Mouse (Mus musculus) lung, embryonic 16.5 days (tissue): ENCODE data around the gene Tead1. TPM values are rescaled to one million over a fixed set of nuclear protein-coding genes. Genes with fewer than 3 reads are reported as not detected.
"Not testable (repeated sequence)": the region's sequence is repeated elsewhere in the genome, so short reads cannot be mapped to it uniquely, and the experiment has no call there.

Source experiments
- ATAC-seq: fragments of 200-750 bp; cut with Nextera tagmentation; 2 replicates; pipeline ENCODE4 v1.8.0; 2017; ENCODE audit warnings: low read depth, mild to moderate bottlenecking, moderate library complexity
- H3K27ac ChIP-seq: fragments of 300-500 bp; sonication (generic); 2 replicates; pipeline ENCODE4 v1.5.1; 2014; ENCODE audit warnings: mild to moderate bottlenecking, control low read depth, low read length
- H3K27me3 ChIP-seq: fragments of 300-500 bp; sonication (generic); 2 replicates; pipeline ENCODE4 v1.6.1; 2014; ENCODE audit warnings: low read depth, low read length, mixed read lengths; ENCODE audit not compliant: control insufficient read depth, insufficient read depth
- H3K36me3 ChIP-seq: fragments of 300-500 bp; sonication (generic); 2 replicates; pipeline ENCODE4 v1.6.1; 2014; ENCODE audit warnings: low read length; ENCODE audit not compliant: control insufficient read depth, insufficient read depth
- H3K4me1 ChIP-seq: fragments of 300-500 bp; sonication (generic); replicated peaks from 2 replicates; pipeline ENCODE4 v1.6.1; 2014; ENCODE audit warnings: low read length, mixed read lengths; ENCODE audit not compliant: control insufficient read depth, insufficient read depth
- H3K4me2 ChIP-seq: fragments of 300-500 bp; sonication (generic); 2 replicates; pipeline ENCODE4 v1.6.1; 2014; ENCODE audit warnings: low read depth, low read length, control low read depth
- H3K4me3 ChIP-seq: fragments of 300-500 bp; sonication (generic); 2 replicates; pipeline ENCODE4 v1.5.1; 2014; ENCODE audit warnings: mild to moderate bottlenecking, low read length, control low read depth
- H3K9ac ChIP-seq: fragments of 300-500 bp; sonication (generic); 2 replicates; pipeline ENCODE4 v1.6.1; 2014; ENCODE audit warnings: low read length, control low read depth
- H3K9me3 ChIP-seq: fragments of 300-500 bp; sonication (generic); 2 replicates; pipeline ENCODE4 v1.6.1; 2016; ENCODE audit warnings: low read length; ENCODE audit not compliant: control insufficient read depth
- WGBS: fragments of 180-500 bp; shearing (Covaris S2); extraction: QIAGEN DNeasy Blood & Tissue Kit; methylation state at CpG from one replicate; pipeline ENCODE4 v1.1.7; 2014; 5-methylcytosine and 5-hydroxymethylcytosine counted together
- polyA plus RNA-seq: library from polyadenylated mRNA; unstranded; fragments of >200 nt; fragmentation: Nextera tagmentation; extraction: Ambion mirVana; gene quantifications from 2 replicates; pipeline ENCODE4 v1.2.1, GENCODE M21; 2015

Tead1 gene
- polyA plus RNA-seq, 1 experiment from 2014 or later, result 20.1 TPM

DNA sequence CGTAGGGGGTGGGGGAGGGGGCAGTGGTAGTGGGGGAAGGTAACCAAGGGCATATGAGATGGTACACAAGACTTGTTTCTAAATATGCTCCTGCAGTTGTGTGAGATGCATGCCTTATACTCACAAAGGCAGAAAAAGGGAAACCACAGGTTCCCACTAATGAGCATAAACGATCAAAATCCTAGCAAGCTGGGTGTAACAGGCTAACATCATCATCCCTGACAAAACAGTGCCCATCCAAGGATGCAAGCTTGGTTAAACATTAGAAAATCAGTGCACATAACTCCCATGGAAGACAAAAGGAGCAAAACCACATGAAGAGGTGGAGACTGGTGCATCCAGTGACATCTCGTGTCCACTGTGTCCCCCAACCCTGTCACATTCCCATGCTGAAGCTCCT, 233.9 kb downstream of the Tead1 start:
- no peak overlapping the region for H3K9ac ChIP-seq
- 77% methylated on average over 3 of the region's 3 CpGs for WGBS
- H3K27ac ChIP-seq, result no peak overlapping the region
- no peaks in the 10 kb centered on the region for H3K27me3 ChIP-seq
- no peaks in the 10 kb centered on the region for H3K9me3 ChIP-seq
- H3K36me3 ChIP-seq, result no peaks in the 10 kb centered on the region
- no peak for ATAC-seq
- H3K4me3 ChIP-seq, result no peak overlapping the region
- no peak overlapping the region for H3K4me2 ChIP-seq
- H3K4me1 ChIP-seq, result peaks cover 4% of the 10 kb centered on the region; the same call in 1 of the 2 replicates

DNA sequence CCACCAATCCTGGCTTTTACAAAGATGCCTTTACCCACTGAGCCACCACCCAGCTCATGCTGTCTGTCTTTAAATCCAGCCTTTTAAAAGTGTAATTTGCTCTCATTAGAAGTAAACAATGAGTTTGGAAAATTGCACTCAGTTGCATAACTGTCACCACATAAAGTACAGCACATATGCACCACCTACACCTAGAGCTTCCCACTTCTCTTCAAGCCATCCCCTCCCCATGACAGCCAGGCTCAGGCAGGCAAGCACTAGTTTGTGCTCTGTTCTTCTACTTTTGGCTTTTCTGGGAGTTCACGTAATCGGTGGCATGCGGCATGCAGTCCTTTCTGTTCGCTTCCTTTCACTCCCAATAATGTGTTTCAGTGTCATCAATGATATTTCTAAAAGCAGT, 236.5 kb downstream of the Tead1 start:
- Histone ChIP-seq H3K36me3 (no peaks in the 10 kb centered on the region), H3K27me3 (no peaks in the 10 kb centered on the region), H3K9me3 (no peaks in the 10 kb centered on the region), H3K4me1 (peaks cover 10% of the 10 kb centered on the region; the same call in 1 of the 2 replicates), H3K4me3 (no peak overlapping the region), H3K9ac (no peak overlapping the region), H3K27ac (no peak overlapping the region), H3K4me2 (no peak overlapping the region)
- no peak for ATAC-seq
- WGBS, result 88% methylated on average over 4 of the region's 4 CpGs

DNA sequence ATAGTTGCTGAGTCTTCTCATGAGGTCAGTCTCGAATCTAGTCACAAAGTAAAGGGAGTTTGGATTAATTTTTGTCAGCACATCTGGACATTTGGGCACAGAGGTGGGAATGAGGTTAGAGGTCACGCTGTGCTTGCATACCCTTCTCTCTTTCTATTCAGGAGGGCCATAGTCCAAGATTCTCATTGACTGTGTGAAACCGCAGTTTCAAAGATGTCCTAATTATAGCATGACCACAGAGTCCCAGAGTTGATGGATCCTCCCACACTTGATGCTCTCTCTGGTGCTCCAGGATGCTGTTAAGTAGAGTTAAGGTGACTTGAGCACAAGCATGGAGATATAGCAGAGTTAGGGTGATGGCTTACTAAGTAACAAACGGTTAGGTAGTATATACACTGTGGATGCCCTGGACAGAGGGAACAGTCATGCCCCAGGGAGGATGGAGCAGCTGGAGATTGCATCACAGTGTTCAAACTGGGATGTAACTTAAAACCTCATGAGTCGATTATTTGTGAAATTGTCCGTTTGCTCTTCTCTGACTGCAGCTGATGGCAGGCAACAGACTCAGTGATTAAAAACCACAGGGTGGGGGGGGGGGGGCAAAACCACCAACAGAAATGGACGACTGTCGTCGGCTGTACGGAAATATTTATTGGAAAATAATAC, 238.6 kb downstream of the Tead1 start:
- H3K27me3 ChIP-seq, result no peaks in the 10 kb centered on the region
- H3K4me2 ChIP-seq, result no peak overlapping the region
- no peak for ATAC-seq
- H3K9me3 ChIP-seq, result no peaks in the 10 kb centered on the region
- H3K9ac ChIP-seq, result no peak overlapping the region
- 50% methylated on average over 10 of the region's 10 CpGs for WGBS
- H3K36me3 ChIP-seq, result no peaks in the 10 kb centered on the region
- H3K4me1 ChIP-seq, result peaks cover 13% of the 10 kb centered on the region
- no peak overlapping the region for H3K4me3 ChIP-seq
- H3K27ac ChIP-seq, result no peak overlapping the region

DNA sequence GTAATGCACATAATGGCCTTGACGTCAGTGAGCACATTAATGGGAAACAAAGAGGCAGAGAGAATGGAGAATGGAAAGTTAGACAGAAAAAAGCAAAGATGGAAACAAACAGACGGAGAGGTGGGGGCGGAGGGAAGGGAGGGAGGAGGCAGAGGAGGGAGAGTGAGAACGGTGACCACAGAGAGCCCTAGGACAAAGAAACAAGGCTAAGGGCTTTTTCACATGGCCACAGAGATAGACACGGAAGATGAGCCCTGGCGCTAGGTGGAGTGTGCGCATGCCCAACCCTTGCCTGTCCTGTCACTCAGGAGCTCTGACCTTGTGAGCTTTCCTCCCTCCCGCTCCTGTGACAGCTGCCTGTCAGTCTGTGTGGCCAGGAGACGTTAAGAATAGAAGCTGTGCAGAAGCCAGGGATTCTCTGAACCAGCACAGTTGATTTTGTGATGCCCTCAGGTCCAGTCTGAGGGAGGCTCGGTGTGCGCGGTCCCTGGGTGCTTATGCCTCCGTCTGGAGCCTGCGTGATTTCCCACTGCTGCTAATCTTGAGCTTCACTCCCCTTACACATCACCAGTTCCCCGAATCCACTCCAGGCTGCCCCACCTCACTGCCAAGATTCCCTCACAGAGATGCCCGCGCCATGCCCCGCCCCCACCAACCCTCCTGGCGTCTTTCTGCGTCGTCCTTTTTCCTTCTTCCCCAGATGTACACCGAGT, 239.3 kb downstream of the Tead1 start:
- H3K4me1 ChIP-seq, result peaks cover 13% of the 10 kb centered on the region
- peak overlapping the region; percentile 44; the same call in 1 of the 2 replicates for H3K9ac ChIP-seq
- H3K36me3 ChIP-seq, result no peaks in the 10 kb centered on the region
- no peak for ATAC-seq
- 52% methylated on average over 22 of the region's 22 CpGs for WGBS
- no peaks in the 10 kb centered on the region for H3K27me3 ChIP-seq
- no peak overlapping the region for H3K4me3 ChIP-seq
- H3K27ac ChIP-seq, result no peak overlapping the region
- H3K4me2 ChIP-seq, result no peak overlapping the region
- no peaks in the 10 kb centered on the region for H3K9me3 ChIP-seq

DNA sequence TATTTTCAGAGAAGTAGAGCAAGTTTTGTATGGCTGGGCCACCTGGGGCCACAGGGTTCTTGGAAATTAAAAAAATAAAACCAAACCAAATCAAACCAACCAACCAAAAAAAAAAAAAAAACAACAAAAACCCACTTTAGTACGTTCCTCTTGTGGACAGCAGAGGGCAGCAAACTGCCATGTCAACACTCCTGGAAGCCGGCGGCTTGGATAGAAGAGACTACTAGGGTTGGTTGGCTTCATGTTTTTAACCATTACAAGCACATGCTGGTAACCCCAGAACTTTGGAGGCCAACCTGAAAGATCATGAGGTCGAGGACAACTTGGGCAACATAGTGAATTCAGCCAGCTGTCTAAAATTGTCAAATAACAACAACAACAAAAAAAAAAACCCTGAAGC, 240.7 kb downstream of the Tead1 start:
- H3K27ac ChIP-seq, result no peak overlapping the region
- H3K4me1 ChIP-seq, result peaks cover 13% of the 10 kb centered on the region
- no peaks in the 10 kb centered on the region for H3K9me3 ChIP-seq
- no peak for ATAC-seq
- H3K4me2 ChIP-seq, result no peak overlapping the region
- H3K4me3 ChIP-seq, result no peak overlapping the region
- no peak overlapping the region for H3K9ac ChIP-seq
- no peaks in the 10 kb centered on the region for H3K27me3 ChIP-seq
- WGBS, result under 1% methylated on average over 4 of the region's 4 CpGs
- no peaks in the 10 kb centered on the region for H3K36me3 ChIP-seq

DNA sequence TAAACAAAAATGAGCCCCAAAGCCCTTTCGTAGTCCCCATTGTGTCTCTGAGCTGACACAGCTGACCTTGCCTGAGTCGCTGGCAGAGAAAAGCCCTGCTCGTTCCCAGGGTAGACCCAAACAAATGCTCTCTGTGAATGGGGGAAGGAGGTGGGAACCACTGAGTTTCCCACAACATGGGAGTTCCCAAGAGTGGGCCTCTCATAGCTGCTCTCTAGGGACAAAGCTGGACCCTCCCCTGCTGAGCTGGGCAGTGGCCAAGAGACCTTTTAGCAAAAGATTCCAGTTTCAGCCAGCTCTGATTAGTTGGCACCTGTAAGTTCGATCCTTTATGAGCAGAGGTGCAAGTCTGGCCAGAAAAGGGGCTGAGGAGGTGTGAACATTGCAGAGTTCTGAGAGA, 243.7 kb downstream of the Tead1 start:
- Histone ChIP-seq H3K4me3 (no peak overlapping the region), H3K36me3 (no peaks in the 10 kb centered on the region), H3K27ac (peak overlapping the region; percentile 47), H3K9ac (no peak overlapping the region), H3K4me2 (no peak overlapping the region), H3K27me3 (no peaks in the 10 kb centered on the region), H3K4me1 (peaks cover 13% of the 10 kb centered on the region), H3K9me3 (no peaks in the 10 kb centered on the region)
- no peak for ATAC-seq
- 19% methylated on average over 4 of the region's 4 CpGs for WGBS

DNA sequence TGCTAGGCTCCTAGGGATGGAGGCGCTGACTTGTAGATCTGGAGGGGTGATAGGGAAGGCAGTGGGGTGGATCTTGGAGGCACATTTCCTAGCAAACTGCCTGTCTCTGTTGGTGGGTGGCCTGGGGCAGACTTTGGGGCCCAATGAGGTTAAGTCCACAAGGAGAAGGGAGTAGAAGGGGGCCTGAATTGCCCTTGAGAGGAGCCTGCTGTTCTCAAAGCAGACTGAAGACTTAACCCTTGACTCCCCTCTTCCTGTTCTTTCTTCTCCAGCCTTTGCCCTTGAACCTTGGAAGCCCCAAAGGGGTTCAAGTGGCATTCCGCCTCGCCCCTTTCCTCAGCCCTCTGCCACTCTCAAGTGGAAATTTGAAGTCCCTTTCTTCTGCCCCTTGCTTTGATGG, 244.6 kb downstream of the Tead1 start:
- no peak overlapping the region for H3K4me3 ChIP-seq
- no peaks in the 10 kb centered on the region for H3K9me3 ChIP-seq
- 51% methylated on average over 3 of the region's 3 CpGs for WGBS
- ATAC-seq, result peak; percentile 78
- peak overlapping the region; percentile 47 for H3K27ac ChIP-seq
- no peaks in the 10 kb centered on the region for H3K27me3 ChIP-seq
- no peak overlapping the region for H3K4me2 ChIP-seq
- H3K36me3 ChIP-seq, result no peaks in the 10 kb centered on the region
- H3K4me1 ChIP-seq, result peaks cover 10% of the 10 kb centered on the region
- H3K9ac ChIP-seq, result no peak overlapping the region

DNA sequence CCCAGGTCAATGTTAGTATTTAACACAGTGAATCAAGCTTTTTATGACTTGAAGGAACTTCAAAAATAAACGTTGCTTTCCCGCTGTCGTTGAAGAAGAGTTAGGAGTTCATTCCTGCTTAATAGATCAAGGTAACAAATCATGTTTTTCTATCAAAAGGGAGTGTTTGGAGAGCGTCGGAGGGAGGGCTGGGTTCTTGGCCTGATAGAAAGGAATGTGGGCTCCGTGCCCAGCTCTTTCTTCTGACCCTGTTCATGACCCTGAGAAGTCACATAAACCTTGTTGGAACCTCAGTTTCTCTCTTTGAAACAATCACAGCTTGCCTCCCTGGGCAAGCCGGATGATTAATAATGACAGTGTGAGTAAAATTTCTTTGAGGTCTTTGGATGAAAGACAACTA, 251.6 kb downstream of the Tead1 start:
- no peak for ATAC-seq

DNA sequence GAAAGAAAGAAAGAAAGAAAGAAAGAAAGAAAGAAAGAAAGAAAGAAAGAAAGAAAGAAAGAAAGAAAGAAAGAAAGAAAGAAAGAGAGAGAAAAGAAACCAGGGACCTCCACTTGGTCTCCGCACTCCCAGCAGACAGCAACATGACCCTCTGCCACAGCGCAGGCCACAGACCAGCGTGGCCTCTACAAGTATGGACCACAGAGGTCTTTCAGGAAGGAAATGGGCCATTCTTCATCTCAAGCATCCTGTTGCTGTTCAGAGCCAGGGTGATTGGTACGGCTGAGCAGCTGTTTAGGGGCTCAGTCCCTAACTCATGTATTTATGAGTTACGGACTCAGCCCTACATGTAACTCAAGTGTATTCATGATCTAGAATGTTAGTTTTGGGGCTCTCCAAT, 256.8 kb downstream of the Tead1 start:
- not testable (repeated sequence) for H3K27me3 ChIP-seq, H3K4me1 ChIP-seq, H3K9ac ChIP-seq, H3K36me3 ChIP-seq, H3K4me2 ChIP-seq, H3K27ac ChIP-seq, ATAC-seq, H3K9me3 ChIP-seq, H3K4me3 ChIP-seq
- 69% methylated on average over 5 of the region's 5 CpGs for WGBS

More for the DNA sequence above, 251.6 kb downstream of the Tead1 start:
- Histone ChIP-seq H3K9ac (no peak overlapping the region), H3K9me3 (no peaks in the 10 kb centered on the region), H3K27ac (no peak overlapping the region), H3K4me2 (no peak overlapping the region), H3K4me1 (peaks cover 13% of the 10 kb centered on the region), H3K36me3 (no peaks in the 10 kb centered on the region), H3K27me3 (no peaks in the 10 kb centered on the region), H3K4me3 (no peak overlapping the region)
- WGBS, result 10% methylated on average over 7 of the region's 7 CpGs
